In genomic region chr2:119896553-119897089, GRCm38 (mm10) we compare ENCODE assay signal across 8 mouse cellular contexts. TPM values are rescaled to one million over a fixed set of nuclear protein-coding genes. Genes with fewer than 3 reads are reported as not detected.
A peak's percentile ranks its signal among the peaks of the same experiment; 100 is the strongest.
DNase-seq lines count a peak whose midpoint lies in the region; ATAC-seq and TF ChIP-seq lines count a peak whose summit lies in the region.

No protein-coding gene starts in this region.

- H3K4me3 ChIP-seq in CH12.LX (replicated peaks in 1 of 3; ENCODE audit: low read depth in 2 of 3, low read length in 2 of 3, poor library complexity in 1 of 3) (peak overlapping the region in 2 of 3 experiments; percentile 49 to 65), ES-Bruce4 (ENCODE audit: low read depth, low read length) (peak overlapping the region; percentile 53)
- peak overlapping the region; percentile 57 for H3K4me3 ChIP-seq in neural tube, embryonic 14.5 days (ENCODE audit: low read depth, low read length)

- no peak overlapping the region for H3K27ac ChIP-seq in CH12.LX (ENCODE audit: insufficient read depth, low read depth)
- H3K27ac ChIP-seq in ES-Bruce4 (ENCODE audit: insufficient read depth, low read length), result peak overlapping the region; percentile 83
- H3K27ac ChIP-seq in neural tube, embryonic 14.5 days (ENCODE audit: low read depth, low read length), result peak overlapping the region; percentile 84

- in situ Hi-C loops in CH12.LX (cut with MboI; ENCODE audit: low pct_ligation_motif_present, low pct_unique_long_range_greater_than_20kb, low sequenced_read_pairs), result loop anchor here (10.0 kb wide), 1 partner anchor 202 kb away; no protein-coding TSS in a partner anchor

- TF ChIP-seq EP300 in CH12.LX (IDR thresholded peaks at IDR 0.05; ENCODE audit: low read length) (no peak), ES-Bruce4 (IDR thresholded peaks at IDR 0.05; ENCODE audit: insufficient read depth, low read depth, low read length) (no peak)

- H3K9ac ChIP-seq in CH12.LX (ENCODE audit: insufficient read depth, low read depth), result peak overlapping the region; percentile 65
- peak overlapping the region; percentile 34 for H3K9ac ChIP-seq in ES-Bruce4 (ENCODE audit: low read depth, poor library complexity, severe bottlenecking)
- H3K9ac ChIP-seq in neural tube, embryonic 14.5 days (replicated peaks; ENCODE audit: low read depth, low read length), result peak overlapping the region; percentile 37

- H3K4me2 ChIP-seq in CH12.LX (ENCODE audit: insufficient read depth, low read depth, poor library complexity, severe bottlenecking), result peak overlapping the region; percentile 82
- peak overlapping the region; percentile 85 for H3K4me2 ChIP-seq in neural tube, embryonic 14.5 days (ENCODE audit: low read depth, low read length)

- H3K27me3 ChIP-seq in CH12.LX (replicated peaks), result peaks cover 17% of the 10 kb centered on the region
- H3K27me3 ChIP-seq in ES-Bruce4 (ENCODE audit: control insufficient read depth, insufficient read depth, low read length, poor library complexity, severe bottlenecking), result no peaks in the 10 kb centered on the region
- no peaks in the 10 kb centered on the region for H3K27me3 ChIP-seq in neural tube, embryonic 14.5 days (ENCODE audit: control insufficient read depth, insufficient read depth, low read length)

- peak; percentile 36 for ATAC-seq in granulocyte monocyte progenitor cell, adult 5-6 weeks (replicated peaks; ENCODE audit: poor library complexity, severe bottlenecking)
- peak; percentile 71 for ATAC-seq in neural tube, embryonic 14.5 days (ENCODE audit: low read depth)

- peaks cover 29% of the 10 kb centered on the region for H3K79me2 ChIP-seq in CH12.LX (replicated peaks; ENCODE audit: control insufficient read depth, extremely low read depth, insufficient read depth, poor library complexity, severe bottlenecking)

- H3K36me3 ChIP-seq in CH12.LX (replicated peaks in 1 of 2; ENCODE audit: control insufficient read depth in 1 of 2, insufficient read depth in 1 of 2, low read length in 1 of 2) (peaks cover 0 to 6% of the 10 kb centered on the region in 2 experiments), ES-Bruce4 (ENCODE audit: control insufficient read depth, insufficient read depth, low read length, poor library complexity, severe bottlenecking) (peaks cover 2% of the 10 kb centered on the region)
- no peaks in the 10 kb centered on the region for H3K36me3 ChIP-seq in neural tube, embryonic 14.5 days (ENCODE audit: control insufficient read depth, insufficient read depth, low read length)

- H3K9me3 ChIP-seq in CH12.LX (replicated peaks; ENCODE audit: low read length) (no peaks in the 10 kb centered on the region), ES-Bruce4 (replicated peaks; ENCODE audit: control insufficient read depth, insufficient read depth, low read length, poor library complexity, severe bottlenecking) (no peaks in the 10 kb centered on the region)
- no peaks in the 10 kb centered on the region for H3K9me3 ChIP-seq in neural tube, embryonic 14.5 days (ENCODE audit: control insufficient read depth, low read length)

- TF ChIP-seq POLR2A in CH12.LX (IDR thresholded peaks at IDR 0.05; ENCODE audit: low read depth, low read length) (no peak), ES-Bruce4 (IDR thresholded peaks at IDR 0.05; ENCODE audit: insufficient read depth, low read length) (no peak)

- WGBS in neural tube, embryonic 14.5 days, result 15% methylated on average over 19 of the region's 19 CpGs

- no peak for DNase-seq in CH12.LX (ENCODE audit: extremely low read depth)
- DNase-seq in liver, result peak; percentile 90
- DNase-seq in adrenal gland, adult 18-20 months (ENCODE audit: low spot score in 2 of 2), result no peak
- no peak for DNase-seq in natural killer cell, adult 2 months (ENCODE audit: low spot score in 2 of 2)
- DNase-seq in spleen, postnatal 14 days (ENCODE audit: low spot score in 2 of 2), result no peak

- TF ChIP-seq CTCF in CH12.LX (conservative IDR thresholded peaks at IDR 0.05 in 1 of 2, IDR thresholded peaks at IDR 0.05 in 1 of 2; ENCODE audit: low read depth in 2 of 2, low read length in 2 of 2) (no peak), ES-Bruce4 (IDR thresholded peaks at IDR 0.05; ENCODE audit: low read depth, low read length) (no peak)

- no peak for TF ChIP-seq RAD21 in CH12.LX (IDR thresholded peaks at IDR 0.05; ENCODE audit: low read depth, low read length)

- peaks cover 0 to 31% of the 10 kb centered on the region in 2 experiments; a peak in 2 of 4 replicates for H3K4me1 ChIP-seq in CH12.LX (ENCODE audit: control insufficient read depth in 1 of 2, insufficient read depth in 2 of 2)
- H3K4me1 ChIP-seq in ES-Bruce4 (ENCODE audit: control insufficient read depth, insufficient read depth, low read length), result no peaks in the 10 kb centered on the region
- peaks cover 13% of the 10 kb centered on the region for H3K4me1 ChIP-seq in neural tube, embryonic 14.5 days (ENCODE audit: control insufficient read depth, insufficient read depth, low read length)

- dilution Hi-C loops in CH12.LX (cut with MboI; ENCODE audit: extremely low pct_ligation_motif_present, extremely low pct_unique_long_range_greater_than_20kb, low sequenced_read_pairs), result no loop called here

TF ChIP-seq in CH12.LX, 34 proteins besides CTCF, POLR2A, EP300 and RAD21:
- TF ChIP-seq ZKSCAN1 (IDR thresholded peaks at IDR 0.05; ENCODE audit: borderline replicate concordance, low read depth, low read length) (no peak), CHD1 (IDR thresholded peaks at IDR 0.05; ENCODE audit: low read depth, low read length) (no peak), ZNF384 (IDR thresholded peaks at IDR 0.05; ENCODE audit: low read depth, low read length) (peak; percentile 95), IRF4 (IDR thresholded peaks at IDR 0.05; ENCODE audit: low read depth, low read length) (0 out of 2 replicates have a peak, but pooled peaks have one; percentile 6)

RNA-seq across cellular contexts. Expression of gene Mga, which starts 0.4 kb away (rescaled TPM):
- total RNA-seq in CH12.LX (2012; rRNA removed) (30.1 and 34.0 TPM in 2 replicates), CH12.LX (2014; rRNA removed) (21.8 and 23.9 TPM in 2 replicates)
- polyA plus RNA-seq in CH12.LX (2012; ENCODE audit: insufficient read length, low read depth) (25.8 and 37.5 TPM in 2 replicates), ES-Bruce4 (2011; ENCODE audit: insufficient read depth, insufficient read length, low read depth, missing spikeins) (137 and 147 TPM in 2 replicates)
- 71.3 and 81.4 TPM in 2 replicates for total RNA-seq in granulocyte monocyte progenitor cell, adult 5-6 weeks (2014; fragmentation: Nextera tagmentation)
- total RNA-seq in granulocyte monocyte progenitor cell, adult 5-6 weeks (2017), result 61.2 and 71.1 TPM in 2 replicates
- polyA plus RNA-seq in neural tube, embryonic 14.5 days (2014; fragmentation: Nextera tagmentation; extraction: Ambion mirVana), result 37.5 and 44.2 TPM in 2 replicates
- 10 to 100 TPM; 38.8 to 45.0 TPM for total RNA-seq in adrenal gland, adult 18-20 months (2021)
